Mouse (Mus musculus) naive thymus-derived CD4-positive, alpha-beta T cell, adult 2 months (primary cell): Measurements from ENCODE around the gene Il12rb1.

Experiments
- DNase-seq: peaks from one replicate; pipeline ENCODE4 v3.0.0-alpha.2; 2011; ENCODE audit warnings: low read depth

Il12rb1 gene

GRCm38 (mm10) chr8:70827796-70828195, 19.5 kb downstream of the Il12rb1 start:
- no peak for DNase-seq

- DNase-seq, result no peak
Observed at GRCm38 (mm10) chr8:70831517-70831916, 23.3 kb downstream of the Il12rb1 start.

GRCm38 (mm10) chr8:70832371-70832770, 24.1 kb downstream of the Il12rb1 start:
- DNase-seq, result no peak

GRCm38 (mm10) chr8:70833018-70833482, 24.8 kb downstream of the Il12rb1 start:
- peak; percentile 72 for DNase-seq

- no peak for DNase-seq
Observed at GRCm38 (mm10) chr8:70833520-70833919, 25.3 kb downstream of the Il12rb1 start.

- no peak for DNase-seq
Observed at GRCm38 (mm10) chr8:70834071-70834470, 25.8 kb downstream of the Il12rb1 start.

GRCm38 (mm10) chr8:70836666-70837065, 28.4 kb downstream of the Il12rb1 start:
- DNase-seq, result no peak

GRCm38 (mm10) chr8:70838654-70839407, 30.6 kb downstream of the Il12rb1 start:
- DNase-seq, result no peak

- peak; percentile 99 for DNase-seq
Observed at GRCm38 (mm10) chr8:70839408-70840351, 31.4 kb downstream of the Il12rb1 start, which contains the start of gene Arrdc2. TSS of gene Arrdc2 (minus strand) at chr8:70839720.

GRCm38 (mm10) chr8:70840590-70840989, 32.3 kb downstream of the Il12rb1 start:
- no peak for DNase-seq

- DNase-seq, result peak; percentile 91
Observed at GRCm38 (mm10) chr8:70841147-70842072, 33.2 kb downstream of the Il12rb1 start.

GRCm38 (mm10) chr8:70842484-70842883, 34.2 kb downstream of the Il12rb1 start:
- DNase-seq, result no peak

GRCm38 (mm10) chr8:70843214-70843773, 35.0 kb downstream of the Il12rb1 start:
- no peak for DNase-seq

- DNase-seq, result no peak
Observed at GRCm38 (mm10) chr8:70843941-70844340, 35.7 kb downstream of the Il12rb1 start.

GRCm38 (mm10) chr8:70844523-70844922, 36.3 kb downstream of the Il12rb1 start:
- DNase-seq, result peak; percentile 93

- DNase-seq, result no peak
Observed at GRCm38 (mm10) chr8:70845108-70845507, 36.9 kb downstream of the Il12rb1 start.

- DNase-seq, result peak; percentile 49
Observed at GRCm38 (mm10) chr8:70846371-70847154, 38.3 kb downstream of the Il12rb1 start.

- DNase-seq, result no peak
Observed at GRCm38 (mm10) chr8:70849333-70849990, 41.2 kb downstream of the Il12rb1 start.

GRCm38 (mm10) chr8:70850132-70850845, 42.0 kb downstream of the Il12rb1 start:
- DNase-seq, result no peak
